Mouse (Mus musculus) retina, adult 2 months (tissue): ENCODE measurements at regions not wholly inside any gene's neighbourhood (a gene's known extent, or its start where the extent isn't known, plus 50 kb on each side); places are given as distances from the start of the nearest gene placed in this dataset.
A peak's percentile ranks its signal among the peaks of the same experiment; 100 is the strongest.

Experiments used
- DNase-seq: peaks from one replicate; pipeline ENCODE4 v3.0.0-alpha.2; 2012; ENCODE audit warnings: low read depth, low spot score

- DNase-seq: no peak
Measured at GRCm38 (mm10) chr1:147239108-147239507, 744.5 kb downstream of the Brinp3 start.

DNA sequence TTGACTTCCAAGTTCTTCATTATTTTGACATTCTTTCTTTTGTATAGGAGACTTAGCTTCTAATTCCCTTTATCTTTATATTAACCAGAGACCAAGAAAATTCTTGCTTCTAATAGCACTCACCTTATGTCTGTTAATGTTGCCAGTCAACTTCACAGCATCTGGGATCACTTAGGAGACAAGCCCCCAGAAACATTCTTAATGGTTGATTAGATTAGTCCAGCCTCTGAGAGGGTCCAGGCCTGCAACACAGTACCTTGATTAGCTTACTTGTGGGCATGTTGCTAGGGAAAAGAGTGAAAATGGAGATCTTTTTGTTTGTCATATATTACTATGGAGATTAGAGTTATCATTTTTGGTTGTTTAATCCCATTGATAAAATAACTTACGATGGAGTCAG, 778.8 kb downstream of the Brinp3 start:
- no peak for DNase-seq

- no peak for DNase-seq
Measured at GRCm38 (mm10) chr1:147291119-147291518, 796.6 kb downstream of the Brinp3 start.

DNA sequence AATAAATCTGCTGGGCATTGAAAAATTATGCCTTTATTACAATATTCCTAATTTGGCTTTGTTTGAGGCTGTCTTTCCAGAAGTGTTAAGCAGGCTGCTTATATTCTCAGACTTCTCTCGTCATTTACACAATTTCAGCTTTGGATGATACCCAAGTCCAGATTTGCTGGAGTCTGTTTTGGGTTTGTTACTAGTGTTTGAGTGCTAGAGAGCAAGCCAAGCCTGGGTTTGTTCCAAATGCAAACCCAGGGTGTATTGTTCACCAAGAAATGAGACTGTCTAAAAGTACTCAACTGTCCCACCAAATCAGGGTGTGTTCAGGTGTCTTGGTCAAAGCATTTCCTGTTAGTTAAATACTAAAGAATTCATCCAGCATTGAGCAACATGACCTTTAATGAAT, 814.7 kb downstream of the Brinp3 start:
- no peak for DNase-seq

DNA sequence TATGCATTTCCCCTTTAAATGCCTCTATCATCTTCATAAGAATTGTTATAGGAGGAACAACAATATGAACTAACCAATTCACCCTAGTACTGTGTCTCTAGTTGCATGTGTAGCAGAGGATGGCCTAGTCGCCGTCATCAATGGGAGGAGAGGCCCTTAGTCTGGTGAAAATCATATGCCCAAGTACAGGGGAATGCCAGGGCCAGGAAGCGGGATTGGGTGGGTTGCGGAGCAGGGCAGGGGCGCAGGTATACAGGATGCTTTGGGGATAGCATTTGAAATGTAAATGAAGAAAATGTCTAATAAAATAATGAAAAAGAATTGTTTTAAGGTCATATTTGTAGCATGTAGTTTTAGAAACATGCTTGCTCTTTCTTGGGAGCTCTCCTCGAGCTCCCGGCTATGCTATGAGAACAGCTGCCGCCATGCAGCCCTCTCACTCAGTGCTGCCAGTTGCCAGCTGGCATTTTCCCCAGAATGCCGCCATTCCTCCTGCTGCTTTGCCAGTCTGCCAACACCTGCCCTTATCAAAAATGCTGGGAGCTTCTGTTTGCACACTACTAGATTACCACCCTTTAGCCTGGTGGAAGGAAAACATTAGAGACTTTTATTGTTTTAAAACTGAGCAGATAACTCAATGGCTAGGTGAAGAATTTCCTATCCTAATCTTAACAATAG, 848.9 kb downstream of the Brinp3 start:
- peak; percentile 1 for DNase-seq

- no peak for DNase-seq
Measured at GRCm38 (mm10) chr1:147344027-147344426, 849.5 kb downstream of the Brinp3 start.
